Mouse (Mus musculus) megakaryocyte, adult 5-6 weeks (primary cell): ENCODE measurements around the gene Pax3. TPM values are rescaled to one million over a fixed set of nuclear protein-coding genes. Genes with fewer than 3 reads are reported as not detected.

Experiments
- ATAC-seq: 2 replicates; pipeline ENCODE4 v1.8.0; 2016; ENCODE audit warnings: mild to moderate bottlenecking, inconsistent platforms; ENCODE audit not compliant: poor library complexity, severe bottlenecking
- total RNA-seq, 2 experiments: library from RNA; stranded (forward) in 1 of 2; stranded (reverse) in 1 of 2; fragments of 153-499, 151-499 nt in 1 of 2; fragments of 221-1000, 200-1000 nt in 1 of 2; gene quantifications; 2 replicates each; pipeline versions ENCODE4 v1.2.3 to v1.2.4; 2015 to 2017

The Pax3 gene
- total RNA-seq, 2 experiments from 2014 or later = not detected

GRCm38 (mm10) chr1:78199221-78199620 is 2.3 kb upstream of the Pax3 start:
- no peak for ATAC-seq

- ATAC-seq = no peak
Observed at GRCm38 (mm10) chr1:78198319-78198940, 1.5 kb upstream of the Pax3 start.

GRCm38 (mm10) chr1:78197351-78198234 is 659 bp upstream of the Pax3 start:
- ATAC-seq = no peak

GRCm38 (mm10) chr1:78195771-78196712 is 892 bp downstream of the Pax3 start:
- no peak for ATAC-seq

- no peak for ATAC-seq
Observed at GRCm38 (mm10) chr1:78195145-78195544, 1.8 kb downstream of the Pax3 start.

GRCm38 (mm10) chr1:78194381-78195047 is 2.4 kb downstream of the Pax3 start:
- no peak for ATAC-seq

GRCm38 (mm10) chr1:78193465-78193991 is 3.4 kb downstream of the Pax3 start:
- ATAC-seq = no peak

GRCm38 (mm10) chr1:78192746-78193464 is 4.0 kb downstream of the Pax3 start:
- no peak for ATAC-seq

GRCm38 (mm10) chr1:78192217-78192735 is 4.7 kb downstream of the Pax3 start:
- ATAC-seq = no peak

- ATAC-seq = no peak
Observed at GRCm38 (mm10) chr1:78191761-78192160, 5.2 kb downstream of the Pax3 start.

- no peak for ATAC-seq
Observed at GRCm38 (mm10) chr1:78191331-78191730, 5.6 kb downstream of the Pax3 start.

GRCm38 (mm10) chr1:78190386-78191111 is 6.4 kb downstream of the Pax3 start:
- ATAC-seq = no peak

- no peak for ATAC-seq
Observed at GRCm38 (mm10) chr1:78189501-78190345, 7.2 kb downstream of the Pax3 start.

- ATAC-seq = no peak
Observed at GRCm38 (mm10) chr1:78189016-78189415, 7.9 kb downstream of the Pax3 start.

GRCm38 (mm10) chr1:78188299-78188698 is 8.6 kb downstream of the Pax3 start:
- ATAC-seq = no peak

- no peak for ATAC-seq
Observed at GRCm38 (mm10) chr1:78187788-78188173, 9.2 kb downstream of the Pax3 start.

- peak; percentile 63; the same call in 1 of the 2 replicates for ATAC-seq
Observed at GRCm38 (mm10) chr1:78187122-78187787, 9.7 kb downstream of the Pax3 start.
